Mouse (Mus musculus): ENCODE results near the gene Pgm5. TPM values are rescaled to one million over a fixed set of nuclear protein-coding genes. Genes with fewer than 3 reads are reported as not detected.

Pgm5 gene
- polyA plus RNA-seq, 1 experiment from 2014 or later: 0.44 TPM

- Histone ChIP-seq H3K9me3 (no peaks in the 10 kb centered on the region), H3K4me3 (no peak overlapping the region), H3K4me1 (no peaks in the 10 kb centered on the region), H3K36me3 (replicated peaks) (no peaks in the 10 kb centered on the region), H3K27ac (no peak overlapping the region), H3K4me2 (no peak overlapping the region), H3K27me3 (replicated peaks) (no peaks in the 10 kb centered on the region), H3K9ac (no peak overlapping the region)
- WGBS: 7% methylated on average over 7 of the region's 7 CpGs
- ATAC-seq (replicated peaks): no peak
Observed at GRCm38 (mm10) chr19:24634602-24635001, 227.1 kb downstream of the Pgm5 start.

Other genes with a start within 250 kb of the Pgm5 start
- 1.6 and 1.7 TPM in 2 replicates for gene Tmem252, start 187.8 kb downstream of the Pgm5 start, polyA plus RNA-seq (2015; fragmentation: Nextera tagmentation; extraction: Ambion mirVana)
- 234 and 246 TPM in 2 replicates for gene Gm10053, start 13.8 kb upstream of the Pgm5 start, polyA plus RNA-seq (2015; fragmentation: Nextera tagmentation; extraction: Ambion mirVana)
- 0.17 TPM in 1 of 2 replicates, not detected in the other for gene Foxd4, start 39.3 kb upstream of the Pgm5 start, polyA plus RNA-seq (2015; fragmentation: Nextera tagmentation; extraction: Ambion mirVana)
- gene Cbwd1, start 99.8 kb upstream of the Pgm5 start, polyA plus RNA-seq (2015; fragmentation: Nextera tagmentation; extraction: Ambion mirVana): 11.9 and 13.1 TPM in 2 replicates
- 0.59 and 0.70 TPM in 2 replicates for gene Dock8, start 137.7 kb upstream of the Pgm5 start, polyA plus RNA-seq (2015; fragmentation: Nextera tagmentation; extraction: Ambion mirVana)